ENCODE assay signal across 15 mouse cellular contexts in genomic region chr11:107458286-107458685, GRCm38 (mm10). TPM values are rescaled to one million over a fixed set of nuclear protein-coding genes. Genes with fewer than 3 reads are reported as not detected.
DNase-seq lines count a peak whose midpoint lies in the region; ATAC-seq lines count a peak whose summit lies in the region.
"Had no signal": no experiment of that assay in that cellular context is flagged by ENCODE, and none has a peak within 500 bp of the region (broad histone marks: within the 10 kb centered on the region; RNA-seq: fewer than 3 reads in every experiment).

No protein-coding gene starts in this region.

- peaks cover 6% of the 10 kb centered on the region for H3K36me3 ChIP-seq in hindbrain, embryonic 13.5 days
- H3K36me3 ChIP-seq in hindbrain, embryonic 10.5 days = peaks cover 28% of the 10 kb centered on the region

- intact Hi-C loops in gastrocnemius, postnatal 36 days (cut with DNase I) = no loop called here

- 0 out of 2 replicates have a peak, but pooled peaks cover 3% of the 10 kb centered on the region for H3K9me3 ChIP-seq in hindbrain, embryonic 13.5 days
- H3K9me3 ChIP-seq in hindbrain, embryonic 10.5 days = peaks cover 3% of the 10 kb centered on the region; the same call in 1 of the 2 replicates
- H3K9me3 ChIP-seq: hindbrain, embryonic 15.5 days had no signal

- no peaks in the 10 kb centered on the region for H3K27me3 ChIP-seq in hindbrain, embryonic 13.5 days
- H3K27me3 ChIP-seq in hindbrain, embryonic 10.5 days (ENCODE audit: insufficient read depth, poor library complexity, severe bottlenecking) = no peaks in the 10 kb centered on the region
- H3K27me3 ChIP-seq: CH12.LX; hindbrain, embryonic 15.5 days had no signal

- peaks cover 12% of the 10 kb centered on the region for H3K4me1 ChIP-seq in hindbrain, embryonic 13.5 days (replicated peaks)
- H3K4me1 ChIP-seq in hindbrain, embryonic 10.5 days (replicated peaks) = peaks cover 12% of the 10 kb centered on the region; the same call in 1 of the 2 replicates

- no peak overlapping the region for H3K27ac ChIP-seq in hindbrain, embryonic 13.5 days
- no peak overlapping the region for H3K27ac ChIP-seq in hindbrain, embryonic 10.5 days
- H3K27ac ChIP-seq: gastrocnemius, adult 2 months; hindbrain, embryonic 15.5 days; layer of hippocampus, adult 2 months; liver, embryonic 14.5 days had no signal

- 78% methylated on average over 12 of the region's 12 CpGs for WGBS in hindbrain, embryonic 13.5 days
- WGBS in hindbrain, embryonic 10.5 days = 84% methylated on average over 12 of the region's 12 CpGs

- DNase-seq in hindbrain, embryonic 10.5 days (ENCODE audit: low spot score) = no peak
- DNase-seq in 416B (ENCODE audit: low read depth) = peak; percentile 84
- DNase-seq in MN1 (ENCODE audit: low spot score) = peak; percentile 18
- no peak for DNase-seq in frontal cortex, postnatal 10 days (ENCODE audit: low spot score in 2 of 2)
- no peak for DNase-seq in embryo, embryonic 11 days
- DNase-seq in gastrocnemius, postnatal 36 days = no peak
- DNase-seq: cerebellum, adult 9-10 months; gastrocnemius, adult 2 months; kidney, adult 8-10 months had no signal

- H3K4me2 ChIP-seq in hindbrain, embryonic 13.5 days = no peak overlapping the region
- H3K4me2 ChIP-seq: hindbrain, embryonic 15.5 days had no signal

- H3K9ac ChIP-seq in hindbrain, embryonic 13.5 days = peak overlapping the region; percentile 15; the same call in 1 of the 2 replicates
- H3K9ac ChIP-seq: hindbrain, embryonic 15.5 days; liver, embryonic 14.5 days had no signal

- ATAC-seq in hindbrain, embryonic 13.5 days (ENCODE audit: low FRiP score) = no peak
- ATAC-seq in megakaryocyte-erythroid progenitor cell, adult 5-6 weeks (replicated peaks; ENCODE audit: low FRiP score, low TSS enrichment, poor library complexity, severe bottlenecking) = 0 out of 2 replicates have a peak, but pooled peaks have one; percentile 13

- H3K4me3 ChIP-seq in hindbrain, embryonic 13.5 days = no peak overlapping the region
- no peak overlapping the region for H3K4me3 ChIP-seq in hindbrain, embryonic 10.5 days
- H3K4me3 ChIP-seq: gastrocnemius, adult 2 months; hindbrain, embryonic 15.5 days; layer of hippocampus, adult 2 months had no signal

RNA-seq across cellular contexts. Expression of gene Pitpnc1, which starts 12.2 kb away (rescaled TPM):
- polyA plus RNA-seq in hindbrain, embryonic 13.5 days (2015; fragmentation: Nextera tagmentation; extraction: Ambion mirVana) = 33.9 and 35.2 TPM in 2 replicates
- polyA plus RNA-seq in hindbrain, embryonic 10.5 days (2016; fragmentation: Nextera tagmentation; extraction: Ambion mirVana) = 21.9 and 22.8 TPM in 2 replicates
- 35.0 and 44.4 TPM in 2 replicates for total RNA-seq in megakaryocyte-erythroid progenitor cell, adult 5-6 weeks (2014; fragmentation: Nextera tagmentation)
- total RNA-seq in megakaryocyte-erythroid progenitor cell, adult 5-6 weeks (2017) = 28.6 and 33.9 TPM in 2 replicates
- 10 to 100 TPM; 60.0 to 78.1 TPM for total RNA-seq in gastrocnemius, postnatal 36 days (2021)

RNA-seq across cellular contexts. Expression of gene Psmd12, which starts 21.0 kb away (rescaled TPM):
- polyA plus RNA-seq in hindbrain, embryonic 13.5 days (2015; fragmentation: Nextera tagmentation; extraction: Ambion mirVana) = 158 and 163 TPM in 2 replicates
- polyA plus RNA-seq in hindbrain, embryonic 10.5 days (2016; fragmentation: Nextera tagmentation; extraction: Ambion mirVana) = 188 and 220 TPM in 2 replicates
- 94.9 and 97.5 TPM in 2 replicates for total RNA-seq in megakaryocyte-erythroid progenitor cell, adult 5-6 weeks (2014; fragmentation: Nextera tagmentation)
- 181 and 220 TPM in 2 replicates for total RNA-seq in megakaryocyte-erythroid progenitor cell, adult 5-6 weeks (2017)
- total RNA-seq in gastrocnemius, postnatal 36 days (2021) = 100 to 1,000 TPM in 1 of 2 experiments, 10 to 100 TPM in 1; 97.9 to 101 TPM

Comparison
In these comparisons a context has a peak if more than half of its experiments do, and no peak if none do; other contexts are left out.
1. DNase-seq: peak in 416B (single experiment) and MN1 (single experiment); none in hindbrain, embryonic 10.5 days (single experiment), frontal cortex, postnatal 10 days (0 of 2), embryo, embryonic 11 days (single experiment) and gastrocnemius, postnatal 36 days (0 of 2).